Mouse (Mus musculus) ES-E14 (cell line): ENCODE measurements at regions not wholly inside any gene's neighbourhood (a gene's known extent, or its start where the extent isn't known, plus 50 kb on each side); places are given as distances from the start of the nearest gene placed in this dataset.

Experiments
- DNase-seq: peaks from one replicate; pipeline ENCODE4 v3.0.0-alpha.2; 2013; ENCODE audit warnings: low read depth, low spot score
- H3K27ac ChIP-seq: 2 replicates; pipeline ENCODE4 v1.5.1; 2012; ENCODE audit warnings: low read depth, mild to moderate bottlenecking, low read length, moderate library complexity, mixed read lengths; ENCODE audit not compliant: poor library complexity, insufficient read depth, severe bottlenecking
- H3K36me3 ChIP-seq: 2 replicates; pipeline ENCODE4 v1.6.1; 2012; ENCODE audit warnings: mild to moderate bottlenecking, low read length, moderate library complexity, mixed read lengths; ENCODE audit not compliant: control insufficient read depth, poor library complexity, insufficient read depth, severe bottlenecking
- H3K4me1 ChIP-seq, 2 experiments: fragments of 150-350 bp in 1 of 2; sonication (generic) in 1 of 2; 2 replicates each; pipeline ENCODE4 v1.6.1; 2012; ENCODE audit warnings: low read length in 2 of 2, mild to moderate bottlenecking in 1 of 2, mixed read lengths in 1 of 2; ENCODE audit not compliant: control insufficient read depth in 2 of 2, insufficient read depth in 2 of 2, poor library complexity in 1 of 2
- H3K4me3 ChIP-seq, 2 experiments: fragments of 150-350 bp in 1 of 2; sonication (generic) in 1 of 2; 2 replicates each; pipeline ENCODE4 v1.5.1; 2012; ENCODE audit warnings: low read length in 2 of 2, low read depth in 1 of 2, mild to moderate bottlenecking in 1 of 2, mixed read lengths in 1 of 2; ENCODE audit not compliant: insufficient read depth in 1 of 2, poor library complexity in 1 of 2, severe bottlenecking in 1 of 2
- H3K9ac ChIP-seq: 2 replicates; pipeline ENCODE4 v1.6.1; 2012; ENCODE audit warnings: low read depth, mild to moderate bottlenecking, low read length, mixed read lengths; ENCODE audit not compliant: poor library complexity, insufficient read depth, severe bottlenecking
- H3K9me3 ChIP-seq: fragments of 150-350 bp; sonication (generic); 2 replicates; pipeline ENCODE4 v1.6.1; 2012; ENCODE audit warnings: low read depth, mild to moderate bottlenecking, low read length; ENCODE audit not compliant: control insufficient read depth, insufficient read depth
- CHD2 ChIP-seq: IDR thresholded peaks from 2 replicates; pipeline ENCODE4 v1.6.1; 2014; ENCODE audit warnings: mild to moderate bottlenecking, low read depth, low read length, inconsistent platforms
- HCFC1 ChIP-seq: IDR thresholded peaks from 2 replicates; pipeline ENCODE4 v1.6.1; 2012; ENCODE audit warnings: low read length, inconsistent platforms, borderline replicate concordance; ENCODE audit not compliant: insufficient read depth
- MAFK ChIP-seq: IDR thresholded peaks from 2 replicates; pipeline ENCODE4 v1.6.1; 2014; ENCODE audit warnings: mild to moderate bottlenecking, low read depth, low read length, inconsistent platforms; ENCODE audit not compliant: insufficient read depth
- ZC3H11A ChIP-seq: IDR thresholded peaks from 2 replicates; pipeline ENCODE4 v1.6.1; 2012; ENCODE audit warnings: low read depth, mild to moderate bottlenecking, inconsistent platforms, low read length, borderline replicate concordance
- ZNF384 ChIP-seq: IDR thresholded peaks from 2 replicates; pipeline ENCODE4 v1.6.1; 2012; ENCODE audit warnings: low read depth, low read length, inconsistent platforms
- in situ Hi-C, 2 experiments: fragments of 600-800 bp; cut with MboI; formaldehyde crosslinking; loops; one replicate each; pipeline ENCODE4 v1.15.1; 2025; ENCODE audit warnings: low sequenced_read_pairs in 2 of 2, inconsistent platforms in 1 of 2; ENCODE audit not compliant: unreplicated experiment in 2 of 2

DNA sequence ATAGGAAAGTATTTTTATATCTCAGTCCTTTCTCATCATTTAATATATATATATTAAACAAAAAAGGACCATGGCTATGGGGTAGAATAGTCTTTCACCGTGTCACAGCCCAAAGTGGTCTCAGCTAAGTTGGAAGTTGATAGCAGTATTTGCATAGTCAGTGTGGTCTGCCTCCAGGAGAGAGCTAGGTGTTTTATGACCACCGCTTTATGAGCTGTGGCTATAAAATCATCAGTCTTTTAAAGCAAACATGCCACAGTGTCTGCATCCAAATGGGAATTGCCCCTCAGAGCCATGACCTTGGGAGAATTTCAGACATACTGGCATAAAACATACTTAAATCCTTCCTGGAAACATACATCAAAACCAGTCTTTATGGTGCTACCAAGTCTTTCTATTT lies 140.9 kb upstream of the Cdkn2b start:
- Histone ChIP-seq H3K9ac (no peak overlapping the region), H3K4me1 (no peaks in the 10 kb centered on the region), H3K9me3 (no peaks in the 10 kb centered on the region), H3K36me3 (no peaks in the 10 kb centered on the region), H3K27ac (no peak overlapping the region), H3K4me3 (no peak overlapping the region)
- in situ Hi-C loops: no loop called here
- TF ChIP-seq CHD2 (no peak), ZNF384 (no peak), HCFC1 (no peak), MAFK (no peak), ZC3H11A (no peak)
- DNase-seq: no peak

DNA sequence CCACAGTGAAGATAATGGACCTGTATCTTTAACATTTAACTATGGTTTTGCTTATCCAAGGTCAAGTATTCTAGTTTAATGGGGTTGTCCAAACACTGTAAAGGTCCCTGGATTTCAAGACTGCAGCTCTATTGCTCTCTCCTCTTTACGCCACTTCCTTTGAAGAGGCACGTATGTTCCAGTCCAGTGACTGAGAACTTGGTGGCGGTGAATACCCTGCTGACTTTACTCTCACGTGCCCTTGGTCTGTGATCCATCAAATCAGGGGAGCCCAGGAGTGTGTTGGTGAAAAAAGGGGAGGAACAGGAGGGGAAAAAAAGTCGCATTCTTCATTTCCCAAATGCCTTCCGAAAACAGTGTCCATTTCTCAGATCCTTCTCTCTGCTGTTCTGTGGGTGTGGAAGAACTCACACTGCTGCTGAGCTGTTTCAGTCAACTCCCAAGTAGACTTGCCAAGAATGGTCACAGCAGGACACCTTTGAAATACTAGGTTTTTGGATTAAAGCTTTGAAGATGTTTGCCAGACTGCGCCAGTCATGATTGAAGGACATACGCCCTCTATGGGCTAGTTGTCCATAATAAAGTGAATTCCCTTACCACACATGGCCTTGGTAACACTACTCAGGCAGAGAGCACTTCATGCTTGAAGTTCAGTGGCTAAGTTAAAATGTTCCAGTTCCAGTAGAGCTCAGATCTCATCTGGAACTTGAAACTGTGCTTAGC lies 136.1 kb upstream of the Cdkn2b start:
- Histone ChIP-seq H3K27ac (no peak overlapping the region), H3K9ac (no peak overlapping the region), H3K4me1 (peaks cover 0 to 2% of the 10 kb centered on the region in 2 experiments; a peak in 1 of 4 replicates), H3K4me3 (no peak overlapping the region), H3K36me3 (no peaks in the 10 kb centered on the region), H3K9me3 (no peaks in the 10 kb centered on the region)
- TF ChIP-seq HCFC1: no peak
- no peak for TF ChIP-seq MAFK
- TF ChIP-seq ZNF384: no peak
- no peak for TF ChIP-seq ZC3H11A
- no peak for TF ChIP-seq CHD2
- no peak for DNase-seq
- in situ Hi-C loops: no loop called here

DNA sequence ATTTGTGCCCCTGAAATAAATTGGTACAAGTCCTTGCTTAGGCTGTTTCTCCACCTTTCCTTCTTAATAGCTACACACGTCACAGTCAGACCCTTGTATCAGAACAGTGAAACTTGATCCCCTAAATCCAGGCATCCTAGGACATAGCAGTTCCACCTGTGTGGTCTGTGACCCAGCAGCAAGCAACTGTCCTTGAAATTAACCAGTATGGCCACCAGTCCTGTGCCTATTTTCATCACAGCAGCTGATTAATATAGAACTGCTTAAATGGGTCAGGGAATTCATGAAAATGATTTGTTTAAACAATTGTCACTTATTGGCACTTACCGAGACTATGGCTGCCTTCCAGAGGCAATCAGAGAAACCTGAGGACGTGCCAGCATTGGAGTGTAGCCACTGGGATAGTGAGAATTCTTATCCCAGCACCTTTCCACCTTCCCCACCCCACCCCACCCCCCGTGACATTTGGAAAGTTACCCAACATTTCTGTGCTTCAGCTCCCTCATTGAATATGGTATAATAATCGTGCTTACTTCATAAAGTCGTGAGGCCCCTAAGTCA lies 135.4 kb upstream of the Cdkn2b start:
- H3K27ac ChIP-seq: no peak overlapping the region
- H3K9ac ChIP-seq: no peak overlapping the region
- H3K4me1 ChIP-seq: peaks cover 0 to 2% of the 10 kb centered on the region in 2 experiments; a peak in 1 of 4 replicates
- no peaks in the 10 kb centered on the region for H3K36me3 ChIP-seq
- H3K4me3 ChIP-seq: no peak overlapping the region
- DNase-seq: no peak
- H3K9me3 ChIP-seq: no peaks in the 10 kb centered on the region
- in situ Hi-C loops: no loop called here
- no peak for TF ChIP-seq ZC3H11A
- no peak for TF ChIP-seq MAFK
- TF ChIP-seq CHD2: no peak
- TF ChIP-seq ZNF384: no peak
- no peak for TF ChIP-seq HCFC1

DNA sequence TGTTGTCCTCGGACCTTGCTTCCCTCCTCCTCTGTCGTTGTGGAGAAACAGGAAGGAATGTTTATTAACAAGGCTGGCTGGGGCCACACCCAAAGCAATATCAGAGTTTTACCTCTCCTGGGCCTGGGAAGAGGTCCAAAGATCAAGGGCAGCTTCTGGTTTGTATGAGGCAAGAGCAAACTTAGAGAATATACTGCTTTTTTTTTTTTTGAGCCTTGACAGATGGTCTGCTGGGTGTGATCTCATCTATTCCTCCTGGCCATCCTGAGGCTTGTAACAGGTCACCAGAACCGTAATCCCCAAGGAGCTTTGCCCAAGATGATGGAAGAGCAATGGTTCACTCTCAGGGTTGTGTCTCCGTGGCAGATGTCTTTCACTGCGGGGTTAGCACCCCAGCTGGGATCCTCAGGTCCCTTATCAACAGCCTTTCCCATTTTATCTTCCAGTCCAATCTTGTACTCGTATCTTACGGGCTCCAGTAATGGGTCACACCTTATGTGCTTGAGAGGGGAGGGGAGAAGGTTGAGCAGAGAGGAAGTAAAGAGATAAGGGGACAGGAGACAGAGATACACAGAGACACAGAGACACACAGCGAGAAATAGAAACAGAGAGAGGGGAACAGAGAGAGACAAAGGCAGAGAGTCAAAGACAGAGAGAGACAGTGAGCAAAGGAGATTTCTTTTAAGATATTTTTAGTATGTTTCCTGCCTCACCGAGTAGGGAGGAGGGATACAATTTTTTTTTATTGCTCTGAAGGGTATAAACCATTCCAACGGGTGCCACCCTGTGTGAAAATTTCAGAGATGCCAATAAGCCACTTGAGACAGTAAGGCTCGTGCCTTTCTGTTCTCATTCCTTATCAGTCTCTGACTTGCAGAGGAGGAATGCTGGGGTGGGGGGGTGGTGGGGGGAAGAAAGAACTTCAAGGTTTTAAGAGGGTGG lies 134.6 kb upstream of the Cdkn2b start:
- Histone ChIP-seq H3K9me3 (no peaks in the 10 kb centered on the region), H3K4me3 (no peak overlapping the region), H3K4me1 (peaks cover 0 to 2% of the 10 kb centered on the region in 2 experiments; a peak in 1 of 4 replicates), H3K27ac (no peak overlapping the region), H3K36me3 (no peaks in the 10 kb centered on the region), H3K9ac (no peak overlapping the region)
- TF ChIP-seq MAFK (no peak), ZNF384 (no peak), HCFC1 (no peak), CHD2 (no peak)
- in situ Hi-C loops: no loop called here
- no peak for DNase-seq
